Mouse (Mus musculus) megakaryocyte, embryonic 14.5 days (primary cell): ENCODE measurements around the gene Nectin1.

Experiments used
- FLI1 ChIP-seq: IDR thresholded peaks from 2 replicates; pipeline ENCODE4 v1.6.1; 2012; ENCODE audit warnings: low read length, inconsistent platforms, mixed read lengths
- GATA1 ChIP-seq: IDR thresholded peaks from 3 replicates; pipeline ENCODE4 v1.6.1; 2012; ENCODE audit warnings: mixed read lengths, low read length, inconsistent platforms, borderline replicate concordance

GRCm38 (mm10) chr9:43753481-43753880 is 9.7 kb downstream of the Nectin1 start:
- no peak for TF ChIP-seq GATA1
- TF ChIP-seq FLI1 = no peak
